Mouse (Mus musculus): ENCODE results near the gene Gm28308.

The Gm28308 gene

GRCm38 (mm10) chr6:52218643-52219215, 5.6 kb upstream of the Gm28308 start:
- DNase-seq: peak; percentile 2

DNA sequence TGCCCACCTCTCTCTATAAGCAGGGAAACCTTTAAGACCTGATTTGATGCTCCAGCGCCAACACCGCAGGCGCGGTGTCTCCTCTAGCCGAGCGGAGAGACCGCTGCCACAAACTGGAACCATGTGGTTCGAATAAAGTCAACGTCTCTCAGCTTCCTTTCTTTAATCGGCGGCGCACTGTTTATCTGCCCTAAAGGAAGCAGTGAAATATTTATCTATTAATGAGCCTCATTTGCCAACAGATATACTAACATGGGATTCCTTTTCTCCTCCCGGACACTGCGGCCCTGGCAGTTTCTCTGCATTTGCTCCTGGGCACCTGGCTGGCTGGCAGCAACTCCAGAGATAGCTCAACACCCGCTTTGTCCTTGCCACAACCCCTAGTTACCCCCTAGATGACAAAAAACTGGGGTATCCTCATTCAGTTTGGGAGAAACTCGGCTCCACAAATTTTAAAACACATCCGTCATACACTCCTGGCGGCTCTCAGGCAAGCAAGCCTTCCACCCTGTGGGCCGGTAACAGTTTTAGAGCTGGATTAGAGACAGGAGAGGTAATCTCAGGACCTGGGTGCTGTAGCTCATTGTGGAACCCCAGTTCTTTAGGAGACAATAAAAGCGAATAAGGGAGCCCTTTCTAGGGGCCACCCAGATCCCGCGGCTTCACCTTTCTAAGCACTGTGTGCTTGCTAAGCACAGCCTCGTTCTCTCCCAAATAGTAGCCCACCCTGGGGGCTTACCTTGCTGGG, 4.9 kb upstream of the Gm28308 start:
- DNase-seq: peak; percentile 3

GRCm38 (mm10) chr6:52217459-52217768, 4.3 kb upstream of the Gm28308 start:
- DNase-seq: peak; percentile 64

DNA sequence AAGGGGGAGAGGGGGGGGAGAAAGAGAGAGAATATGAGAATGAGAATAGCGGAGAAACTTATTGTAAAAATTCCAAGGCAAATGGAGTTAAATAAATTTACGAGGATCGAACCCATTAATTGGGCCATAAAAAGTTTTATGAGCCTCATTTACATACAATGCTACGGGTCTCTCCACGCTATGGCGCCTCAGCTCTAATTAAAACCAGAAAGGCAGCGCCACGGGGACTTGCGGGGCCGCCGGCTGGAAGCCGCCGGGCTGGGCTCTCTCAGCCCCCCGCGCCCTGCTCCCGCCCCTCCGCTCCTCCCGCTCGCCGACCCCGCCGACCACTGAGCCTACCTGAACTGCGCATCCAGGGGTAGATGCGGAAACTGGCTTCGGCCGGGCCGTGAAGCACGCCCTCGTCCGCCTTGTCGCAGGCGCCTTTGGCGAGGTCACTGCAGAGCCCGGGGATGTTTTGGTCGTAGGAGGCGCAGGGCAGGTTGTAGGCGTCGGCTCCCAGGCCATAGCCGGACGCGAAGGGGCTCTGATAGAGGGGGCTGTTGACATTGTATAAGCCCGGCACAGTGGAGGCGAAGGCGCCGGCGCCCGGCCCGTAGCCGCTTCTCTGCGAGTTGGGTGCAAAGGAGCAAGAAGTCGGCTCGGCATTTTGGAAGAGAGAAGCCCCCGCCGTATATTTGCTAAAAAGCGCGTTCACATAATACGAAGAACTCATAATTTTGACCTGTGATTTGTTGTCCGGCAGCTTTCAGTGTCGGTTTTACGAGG, 3.7 kb upstream of the Gm28308 start:
- DNase-seq: peak; percentile 3

- peak; percentile 2 for DNase-seq
Measured at GRCm38 (mm10) chr6:52215771-52216535, 2.8 kb upstream of the Gm28308 start.

- DNase-seq: peak; percentile 1
Measured at GRCm38 (mm10) chr6:52215070-52215469, 1.9 kb upstream of the Gm28308 start.

DNA sequence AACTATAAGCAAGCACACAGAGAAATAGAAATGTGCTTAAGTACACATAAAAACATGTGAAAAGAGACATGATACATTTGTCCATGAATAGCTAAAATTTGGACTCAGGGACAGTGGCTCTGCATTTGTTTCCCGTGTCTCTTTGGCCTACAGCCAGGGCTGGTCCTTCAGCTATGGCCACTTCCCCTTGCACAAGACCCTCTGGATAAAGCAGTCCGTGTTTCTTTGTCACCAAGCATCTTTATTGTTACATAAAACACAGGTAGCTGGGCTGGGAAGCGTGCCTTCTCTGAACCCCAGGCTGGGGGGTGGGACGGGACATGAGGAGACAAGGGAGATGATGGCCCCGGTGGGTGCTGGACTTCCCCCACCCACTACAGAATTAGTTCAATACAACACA, 1.1 kb upstream of the Gm28308 start:
- peak; percentile 1 for DNase-seq

DNA sequence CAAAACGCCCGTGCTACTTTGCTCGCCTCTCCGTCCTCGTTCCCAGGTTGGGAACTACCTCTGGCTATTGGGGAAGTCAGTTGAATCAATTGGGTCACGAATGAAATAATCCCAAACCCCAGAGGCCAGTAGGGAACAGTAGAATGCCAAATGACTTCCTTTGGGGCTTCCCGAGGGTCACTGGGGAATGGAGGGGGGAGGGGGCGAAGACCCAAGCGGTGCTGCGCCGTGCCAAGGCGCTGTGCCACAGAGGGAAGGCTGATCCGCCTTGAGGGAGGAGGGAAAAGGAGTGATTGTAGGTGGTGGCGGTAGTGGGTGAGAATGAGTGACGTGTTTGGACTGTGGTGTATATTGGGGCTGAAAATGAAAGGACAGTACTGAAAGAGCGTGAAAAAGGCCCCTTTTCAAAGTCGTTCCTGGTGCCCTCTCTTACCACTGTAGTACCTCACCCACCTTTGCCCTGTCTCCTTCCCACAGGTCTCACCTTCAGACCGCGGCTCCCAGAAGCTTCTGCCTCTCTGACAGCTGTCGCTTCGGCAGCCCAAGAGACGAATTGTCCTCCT, 502 bp downstream of the Gm28308 start:
- no peak for DNase-seq

- no peak for DNase-seq
Measured at GRCm38 (mm10) chr6:52211961-52212360, 1.2 kb downstream of the Gm28308 start.

GRCm38 (mm10) chr6:52211170-52211935, 1.8 kb downstream of the Gm28308 start:
- peak; percentile 65 for DNase-seq

DNA sequence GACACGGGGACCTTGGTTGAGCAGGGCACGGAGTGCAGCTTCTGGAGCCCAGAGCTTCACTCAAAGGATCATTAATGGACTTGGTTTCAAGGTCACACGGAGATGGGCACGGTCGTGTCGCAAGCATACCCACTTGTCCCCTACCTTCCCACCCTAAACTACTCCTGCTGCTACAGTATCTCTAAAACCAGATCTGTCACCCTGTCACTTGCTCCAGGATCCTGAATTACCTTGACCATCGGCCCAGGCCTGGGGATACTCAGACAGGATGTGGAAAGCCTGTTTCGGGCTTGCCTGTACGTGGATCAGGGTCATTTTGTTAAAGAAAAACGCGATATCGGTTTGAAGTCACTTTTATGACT, 3.5 kb downstream of the Gm28308 start:
- DNase-seq: no peak

DNA sequence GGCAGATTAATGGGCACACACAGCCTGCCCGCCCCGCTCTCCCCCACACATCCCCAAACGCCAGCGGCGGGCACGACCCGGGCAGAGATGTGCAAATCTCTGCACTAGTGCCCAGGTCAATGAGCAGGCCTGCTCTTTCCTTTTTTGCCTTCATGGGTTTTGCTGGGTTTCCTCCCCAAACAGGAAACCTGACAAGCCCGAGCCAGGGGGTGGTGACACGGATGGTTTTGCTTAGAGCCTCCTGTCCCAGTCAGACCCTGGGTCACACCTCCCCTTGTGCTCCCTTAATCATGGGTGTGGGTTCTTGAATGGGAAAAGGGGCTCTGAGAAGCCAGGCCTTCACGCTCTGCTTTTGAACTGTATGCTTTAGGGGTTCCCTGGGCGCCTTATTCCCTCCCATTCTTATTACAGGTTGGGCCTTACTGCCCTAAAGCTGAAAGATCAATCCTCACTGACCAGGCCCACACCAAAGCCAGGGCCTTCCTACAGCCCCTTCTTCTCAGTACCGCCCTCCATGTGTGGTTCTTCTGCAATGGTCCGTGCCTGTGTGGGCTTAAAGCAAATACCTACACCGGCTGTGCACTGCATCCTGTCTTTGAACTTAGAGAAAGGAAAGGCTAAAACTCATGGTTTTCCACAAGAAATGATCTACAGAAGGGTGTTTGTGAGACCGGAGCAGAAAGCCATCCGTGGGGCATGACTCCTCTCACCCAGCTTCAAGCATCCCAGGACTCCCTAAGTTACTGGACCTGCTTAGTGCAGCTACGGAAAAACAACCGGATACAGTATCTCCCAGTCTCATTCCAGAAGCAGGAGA, 4.1 kb downstream of the Gm28308 start:
- DNase-seq: no peak

GRCm38 (mm10) chr6:52208072-52208867, 4.9 kb downstream of the Gm28308 start, which contains the start of gene Hoxa6:
Gene Hoxa6, minus strand, starts transcription at chr6:52208722.
- DNase-seq: no peak

GRCm38 (mm10) chr6:52207684-52207976, 5.5 kb downstream of the Gm28308 start:
- DNase-seq: no peak

DNA sequence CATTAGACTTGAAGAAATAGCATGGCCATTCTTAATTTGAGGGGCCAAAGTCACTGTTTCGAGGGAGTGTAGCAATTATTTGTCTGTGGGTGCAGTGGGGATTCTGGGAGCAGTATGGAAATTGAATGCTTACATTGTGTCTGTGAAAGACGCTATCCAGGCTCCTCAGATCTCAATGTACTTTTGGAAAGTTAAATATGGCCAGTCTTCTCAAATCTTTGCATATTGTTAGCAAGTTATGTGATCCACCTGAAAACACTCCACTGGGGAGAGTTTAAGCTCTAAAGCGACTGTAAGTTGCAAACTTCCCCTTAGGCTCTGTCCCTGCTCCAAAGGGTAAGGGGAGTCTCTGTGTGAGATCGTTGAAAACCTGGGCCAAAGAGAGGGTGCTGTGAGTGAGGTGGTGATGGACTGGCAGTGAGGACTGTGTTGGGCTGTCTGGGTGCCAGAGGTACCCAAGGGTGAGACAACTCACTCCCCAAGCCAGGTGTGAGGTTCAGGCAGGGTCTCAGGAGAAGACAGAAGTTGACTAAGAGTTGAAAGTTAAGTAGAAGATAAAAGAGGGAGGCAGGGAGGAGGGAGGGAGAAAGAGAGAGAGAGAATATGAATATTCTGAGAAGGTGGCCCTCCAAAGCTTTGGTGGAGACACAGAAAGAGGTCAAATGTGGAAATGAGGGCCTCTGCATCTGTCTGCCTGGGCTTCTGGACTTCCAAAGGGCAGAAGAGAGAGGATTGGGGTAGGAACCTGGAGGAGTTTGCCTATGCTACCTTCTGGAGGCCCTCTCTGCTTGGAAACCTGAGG, 6.1 kb downstream of the Gm28308 start:
- no peak for DNase-seq

GRCm38 (mm10) chr6:52205638-52206621, 7.2 kb downstream of the Gm28308 start:
- DNase-seq: no peak

DNA sequence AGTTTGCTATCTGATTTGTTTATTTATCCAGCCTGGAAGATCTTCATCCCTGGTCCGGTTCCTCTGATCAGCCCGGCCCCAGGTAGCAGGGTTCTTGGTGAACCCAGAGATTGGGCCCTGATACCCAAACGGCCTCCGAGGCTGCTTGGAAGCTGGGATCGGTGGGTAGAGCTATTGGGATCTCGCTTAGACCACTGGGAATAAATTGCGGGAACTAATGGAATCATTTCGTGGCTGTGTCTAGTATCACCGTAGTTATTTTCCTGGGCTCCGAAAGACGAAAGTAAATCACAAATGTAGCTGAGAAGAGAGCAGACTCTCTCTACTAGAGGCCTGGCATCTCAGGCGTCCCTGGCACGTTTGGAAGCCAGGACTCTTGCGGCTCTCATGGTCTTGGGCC, 7.9 kb downstream of the Gm28308 start:
- DNase-seq: no peak

- peak; percentile 67 for DNase-seq
Measured at GRCm38 (mm10) chr6:52204050-52204752, 8.9 kb downstream of the Gm28308 start, which contains the start of gene Hoxa5. Gene Hoxa5, minus strand, starts transcription at chr6:52204587.

Measured in liver (tissue).